Mouse (Mus musculus) heart, postnatal 36 days (tissue): ENCODE measurements around the gene Zfpm1. TPM values are rescaled to one million over a fixed set of nuclear protein-coding genes. Genes with fewer than 3 reads are reported as not detected.
A peak's percentile ranks its signal among the peaks of the same experiment; 100 is the strongest.

Source experiments
- DNase-seq, 2 experiments: peaks; one replicate each; pipeline ENCODE4 v3.0.0; 2021 to 2022
- intact Hi-C: fragments of 180-260 bp; cut with DNase I; formaldehyde crosslinking; loops from one replicate; pipeline ENCODE4 v1.15.1; 2025
- total RNA-seq, 2 experiments: library from RNA; stranded (reverse); gene quantifications; 2 replicates each; pipeline ENCODE4 v1.2.3; 2021

Gene Zfpm1
- total RNA-seq = 10 to 100 TPM; 23.1 to 30.0 TPM

DNA sequence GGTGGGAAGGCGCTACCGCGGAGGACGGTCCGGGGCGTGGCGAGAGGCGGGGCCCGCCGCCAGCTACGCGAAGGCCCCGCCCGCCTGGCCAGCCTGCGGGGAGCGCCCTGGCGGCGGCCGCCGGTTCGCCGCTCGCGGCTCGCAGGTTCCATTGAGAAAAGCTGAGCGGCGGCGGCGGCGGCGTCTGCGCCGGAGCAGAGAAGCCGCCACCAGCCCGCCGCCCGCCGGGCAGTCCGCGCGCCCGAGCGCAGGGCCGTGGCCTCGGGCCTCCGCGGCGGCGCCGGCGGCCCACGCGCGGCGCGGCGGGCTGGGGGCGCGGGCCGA, at the start of gene Zfpm1:
Gene Zfpm1 (plus strand): TSS at position 107 of the 324 bp plus-strand sequence.
- intact Hi-C loops = no loop called here
- DNase-seq = no peak

DNA sequence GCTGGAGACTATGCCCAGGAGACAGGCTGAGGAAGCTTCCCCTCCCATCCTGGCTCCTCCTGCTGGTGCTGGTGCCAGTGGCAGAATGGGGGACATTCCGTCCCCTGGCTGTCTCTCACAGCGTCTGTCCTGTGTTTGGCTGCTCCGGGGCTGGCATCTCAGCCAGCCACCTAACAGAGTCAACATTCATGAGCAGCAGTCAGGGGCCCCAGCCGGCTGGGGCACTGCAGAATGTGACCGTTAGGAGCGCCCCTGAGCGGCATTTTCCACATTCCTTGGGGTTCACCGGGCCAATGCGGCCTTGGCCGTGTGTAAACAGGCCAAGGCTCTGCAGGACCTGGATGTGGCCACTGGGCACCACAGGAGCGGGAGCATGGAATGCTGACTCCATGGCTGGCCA, 47.9 kb upstream of the Zfpm1 start:
- intact Hi-C loops = loop anchor here (5.0 kb wide), 1 partner anchor 92 kb away; no protein-coding TSS in a partner anchor
- DNase-seq = peak; percentile 47 to 58

DNA sequence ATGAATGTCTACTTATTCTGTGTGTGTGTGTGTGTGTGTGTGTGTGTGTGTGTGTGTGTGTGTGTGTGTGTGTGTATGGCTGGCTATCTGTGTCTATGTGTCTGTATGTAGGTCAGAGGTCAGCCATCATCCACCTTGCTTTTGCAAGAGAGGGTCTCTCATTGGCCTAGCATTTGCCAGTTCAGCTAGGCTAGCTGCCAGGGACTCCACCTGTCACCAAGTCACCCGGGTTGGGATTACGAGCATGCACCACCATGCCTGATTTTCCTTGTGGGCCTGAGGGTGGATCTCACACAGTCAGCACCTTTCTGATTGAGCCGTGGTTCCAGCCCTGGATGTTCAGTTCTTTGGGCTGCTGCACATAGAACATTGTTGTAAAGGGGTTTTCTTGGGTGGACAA, 45.4 kb upstream of the Zfpm1 start:
- DNase-seq = no peak
- intact Hi-C loops = no loop called here

DNA sequence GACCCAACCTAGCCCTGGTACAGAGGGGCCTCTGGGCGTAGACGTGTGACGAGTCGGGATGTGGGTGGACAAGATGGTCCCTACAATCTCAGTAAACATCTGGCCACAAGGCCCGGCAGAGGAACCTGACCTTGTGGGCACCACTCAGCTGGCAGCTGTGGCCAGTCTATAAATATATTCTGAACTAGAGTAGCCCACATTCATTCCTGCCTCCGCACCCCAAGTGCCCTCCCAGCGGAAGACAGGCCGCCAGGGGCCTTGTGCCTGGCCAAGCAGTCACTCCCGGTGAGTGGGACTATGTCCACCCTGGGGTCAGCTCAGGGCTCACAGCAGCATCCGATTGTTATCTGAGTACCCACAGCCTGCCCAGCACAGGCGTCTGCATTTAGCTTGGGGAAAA, 43.7 kb upstream of the Zfpm1 start:
- peak in 1 of 2 experiments; percentile 38 for DNase-seq
- intact Hi-C loops = no loop called here

DNA sequence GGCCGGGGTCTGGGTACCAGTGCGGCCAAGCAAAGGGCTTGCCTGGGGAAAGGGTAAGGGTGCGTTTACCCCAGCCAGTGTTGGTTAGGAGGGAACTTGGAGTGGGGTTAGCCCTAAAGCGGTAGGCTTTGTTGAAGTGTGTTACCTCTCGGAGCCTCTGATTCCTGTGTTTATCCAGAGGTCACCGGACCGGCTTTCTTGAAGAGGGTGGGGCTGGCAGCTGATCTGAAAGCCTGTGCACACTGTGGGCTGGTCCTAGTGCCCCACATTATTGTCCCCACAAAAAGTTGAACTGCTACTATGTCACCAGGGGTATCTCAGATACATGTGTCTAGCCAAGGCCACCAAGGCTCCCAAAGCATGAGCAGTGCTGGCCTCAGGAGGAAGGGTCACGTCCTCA, 43.2 kb upstream of the Zfpm1 start:
- no peak for DNase-seq
- intact Hi-C loops = no loop called here

DNA sequence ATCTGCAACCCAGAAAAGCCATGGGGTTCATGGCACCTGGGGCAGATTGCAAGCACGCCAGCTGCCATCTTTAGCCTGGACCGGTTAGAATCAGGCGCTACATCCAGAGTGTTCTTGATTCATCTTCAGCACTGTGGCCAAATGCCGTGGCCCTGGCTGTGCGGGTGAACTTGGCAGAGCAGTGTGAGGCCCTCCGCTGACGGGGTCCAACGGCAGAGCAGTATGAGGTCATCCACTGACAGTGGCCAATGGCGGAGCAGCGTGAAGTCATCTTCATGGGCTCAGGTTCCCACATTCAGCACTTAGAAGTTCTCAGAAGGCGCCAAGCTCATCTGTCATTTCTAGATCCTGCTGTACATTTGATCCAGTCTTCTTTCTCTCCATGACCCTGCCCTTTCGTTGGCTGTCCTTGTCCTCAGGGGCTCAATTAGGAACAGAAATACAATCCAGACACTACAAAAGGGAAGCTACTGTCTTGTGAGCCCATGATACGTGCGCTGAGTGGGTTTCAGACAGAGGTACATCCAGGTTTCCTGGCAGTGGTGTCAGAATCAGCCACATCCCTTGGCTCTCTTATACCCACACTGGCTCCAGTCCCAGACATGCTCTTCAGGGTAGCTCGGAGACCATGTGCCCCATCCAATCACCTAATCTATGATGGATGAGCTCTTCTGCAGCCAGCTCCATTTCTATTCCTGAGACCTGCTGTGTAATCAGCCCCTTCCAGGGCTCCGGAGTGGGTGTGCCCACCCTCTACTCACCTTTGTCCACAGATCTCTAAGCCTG, 41.5 kb upstream of the Zfpm1 start:
- no peak for DNase-seq
- intact Hi-C loops = no loop called here

DNA sequence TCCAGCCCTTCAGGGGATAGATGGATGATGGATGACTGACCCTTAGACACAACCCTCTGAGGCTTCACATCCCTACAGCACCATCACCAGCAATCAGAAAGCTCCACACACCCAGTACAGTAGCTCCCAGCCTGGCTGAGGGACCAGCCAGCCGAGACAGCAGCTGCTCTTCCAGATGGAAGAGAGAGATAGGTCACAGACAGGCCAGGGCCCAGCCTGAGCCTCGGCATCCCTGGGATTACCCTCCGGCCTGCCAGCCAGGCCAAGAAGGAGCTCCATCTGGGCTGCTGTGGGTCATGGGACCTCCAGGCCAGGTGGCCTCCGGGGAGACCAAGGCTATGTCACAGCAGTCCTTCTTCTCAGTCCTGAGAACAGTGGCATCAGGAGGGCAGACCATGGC, 38.6 kb upstream of the Zfpm1 start:
- intact Hi-C loops = no loop called here
- DNase-seq = no peak

DNA sequence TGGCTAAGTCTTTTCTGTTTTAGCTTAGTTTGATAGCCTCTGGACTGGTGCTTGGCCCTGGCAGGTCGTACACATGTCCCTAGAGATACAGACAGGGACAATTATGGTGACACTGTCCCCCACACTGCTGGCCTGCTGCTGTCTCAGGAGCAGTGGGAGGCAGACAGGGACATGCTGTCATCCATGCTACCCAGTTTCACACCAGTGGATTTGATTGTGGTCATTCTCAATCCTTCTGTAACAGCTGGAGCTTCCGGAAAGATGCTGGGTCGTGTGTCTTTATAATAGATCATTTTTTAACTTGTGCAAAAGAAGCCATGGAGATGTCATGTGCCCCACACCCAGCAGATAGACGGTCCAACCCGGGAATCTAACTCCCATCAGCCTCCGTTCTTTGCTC, 36.8 kb upstream of the Zfpm1 start:
- DNase-seq = no peak
- intact Hi-C loops = no loop called here

DNA sequence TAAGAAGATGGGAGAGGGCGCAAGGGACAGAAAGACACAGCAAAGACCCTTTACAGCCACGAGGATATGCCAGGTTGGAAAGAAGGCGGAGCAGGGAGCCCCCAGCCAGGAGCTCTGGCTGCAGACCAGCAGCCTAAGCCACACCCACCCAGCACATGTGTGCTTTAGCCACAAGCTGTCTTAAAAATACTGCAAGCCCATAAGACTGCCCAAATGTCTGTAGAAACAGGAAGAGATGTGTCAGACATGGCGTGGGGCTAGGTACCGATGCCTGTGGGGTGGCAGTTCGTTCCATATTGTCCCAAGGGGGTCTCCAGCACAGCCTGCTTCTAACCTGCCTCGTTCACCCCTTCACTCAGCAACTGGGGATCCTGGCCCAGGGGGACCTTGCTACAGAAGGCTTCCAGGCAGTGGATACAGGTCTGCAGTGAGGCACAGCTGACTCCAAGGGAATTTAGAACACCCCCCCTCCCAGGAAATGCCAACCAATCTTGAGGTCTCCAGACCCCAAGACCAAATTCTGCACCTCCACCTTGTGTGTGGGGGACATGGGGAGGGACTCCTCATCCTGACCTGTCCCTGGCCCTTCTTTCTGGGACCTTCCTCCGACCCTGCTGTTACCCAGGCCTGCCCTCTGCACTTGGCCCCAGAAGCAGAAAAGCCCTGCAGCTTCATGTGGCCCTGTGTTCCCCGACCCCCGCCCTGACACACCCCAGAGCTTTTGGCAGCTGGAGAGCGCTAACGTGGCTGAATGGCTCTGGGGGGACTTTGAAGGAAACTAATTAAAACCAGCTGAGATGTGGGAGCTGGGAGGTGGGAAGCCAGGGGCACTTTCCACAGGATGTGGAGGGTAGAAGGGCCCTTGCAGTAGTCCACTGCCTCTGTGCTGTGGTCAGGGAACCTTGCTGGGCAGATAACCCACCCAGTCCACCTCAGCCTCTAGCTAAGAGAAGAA, 35.4 kb upstream of the Zfpm1 start:
- no peak for DNase-seq
- intact Hi-C loops = no loop called here

DNA sequence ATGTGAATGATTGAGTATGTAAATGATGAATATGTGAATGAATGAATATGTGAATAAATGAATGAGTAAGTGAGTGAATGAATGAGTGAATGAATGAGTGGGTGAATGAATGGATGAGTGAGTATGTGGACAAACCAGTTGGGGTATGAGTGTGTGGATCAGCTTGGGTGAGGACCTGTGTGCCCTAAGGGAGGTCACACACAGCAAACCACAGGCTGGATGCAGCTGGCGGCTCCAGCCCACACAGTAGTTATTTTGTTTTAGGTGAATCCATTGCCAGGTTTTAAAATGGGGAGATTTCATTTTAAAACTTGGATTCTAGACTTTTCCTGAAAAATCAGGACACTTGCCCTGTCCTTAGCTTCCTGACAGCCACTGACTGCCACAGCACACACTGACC, 30.2 kb upstream of the Zfpm1 start:
- intact Hi-C loops = no loop called here
- no peak for DNase-seq

DNA sequence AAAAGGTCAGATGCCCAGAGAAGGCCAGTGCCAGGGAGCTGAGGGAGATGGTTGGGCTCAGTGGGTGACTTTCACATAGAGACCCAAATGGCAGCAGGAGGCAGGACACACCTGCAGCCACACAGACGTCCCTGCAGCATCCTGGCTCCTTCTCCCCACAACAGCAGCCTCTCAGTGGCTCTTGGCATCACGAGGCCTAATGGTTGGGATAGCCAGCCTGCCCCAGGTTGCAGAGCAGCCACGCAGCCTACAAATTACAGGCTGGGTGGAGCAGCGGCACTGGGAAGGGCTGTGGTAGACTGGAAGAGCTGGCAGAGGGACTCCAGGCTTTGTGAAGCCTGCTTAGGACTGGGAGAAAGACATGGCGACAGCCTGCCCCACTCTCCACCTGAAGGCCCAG, 29.6 kb upstream of the Zfpm1 start:
- DNase-seq = no peak
- intact Hi-C loops = no loop called here

DNA sequence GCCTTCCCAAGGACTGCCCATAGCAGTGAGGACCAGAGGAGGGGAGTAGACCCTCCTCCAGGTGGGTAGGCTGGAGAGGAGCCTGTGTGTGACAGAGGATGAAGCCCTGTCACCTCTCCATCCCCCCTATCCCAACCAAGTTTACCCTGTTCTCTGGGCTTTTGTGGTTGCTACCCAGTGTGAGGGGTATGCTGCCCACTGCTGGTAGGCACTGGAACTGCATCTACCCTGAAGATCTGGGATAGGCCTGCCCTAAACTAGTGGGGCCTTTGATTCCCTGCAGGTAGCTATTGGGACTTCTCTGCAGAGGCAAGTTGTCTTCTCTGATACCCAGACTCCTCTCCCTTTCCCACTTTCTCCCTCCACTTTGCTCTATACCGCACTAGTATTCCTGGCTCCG, 22.6 kb upstream of the Zfpm1 start:
- peak; percentile 82 to 86 for DNase-seq
- intact Hi-C loops = loop anchor here (1.0 to 5.0 kb wide), 3 partner anchors 62 to 281 kb away; no protein-coding TSS in a partner anchor

DNA sequence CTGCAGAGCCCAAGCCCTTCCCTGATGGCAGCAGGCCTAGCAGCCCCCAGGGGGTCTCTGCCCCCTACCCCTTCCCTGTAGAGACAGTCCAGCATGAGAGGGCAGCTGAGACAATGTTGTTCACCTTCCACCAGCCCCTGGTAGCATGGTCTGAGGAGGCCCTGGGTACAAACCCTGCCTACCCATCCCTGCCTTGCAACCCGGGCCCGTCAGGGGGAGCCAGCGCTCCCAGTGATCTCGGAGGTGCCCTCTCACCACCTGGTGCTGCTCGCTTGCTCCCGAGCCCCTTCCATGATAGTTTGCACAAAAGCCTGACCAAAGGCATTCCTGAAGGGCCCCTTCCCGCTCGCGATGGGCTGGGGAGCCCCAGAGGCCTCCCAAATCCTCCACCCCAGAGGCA, 21.2 kb upstream of the Zfpm1 start:
- DNase-seq = no peak
- intact Hi-C loops = no loop called here

DNA sequence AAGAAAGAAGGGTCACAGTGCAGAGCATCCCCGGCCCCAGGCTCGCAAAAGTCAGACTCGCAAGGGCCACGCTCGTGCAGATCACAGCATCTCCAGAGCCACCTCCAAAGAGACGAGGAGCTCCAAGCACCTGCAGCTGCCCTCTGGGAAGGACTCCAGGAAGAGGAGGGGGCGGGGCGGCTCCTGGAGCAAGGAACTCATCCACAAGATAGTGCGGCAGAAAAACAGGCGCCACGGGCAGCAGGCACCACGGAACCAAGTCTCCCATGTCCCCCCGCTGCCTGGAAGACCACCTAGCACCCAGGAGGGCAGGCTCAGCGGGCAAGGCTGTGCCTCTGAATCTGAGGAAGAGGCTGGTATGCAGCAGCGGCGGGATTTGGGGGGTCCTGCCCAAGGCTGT, 19.1 kb upstream of the Zfpm1 start:
- intact Hi-C loops = no loop called here
- no peak for DNase-seq

DNA sequence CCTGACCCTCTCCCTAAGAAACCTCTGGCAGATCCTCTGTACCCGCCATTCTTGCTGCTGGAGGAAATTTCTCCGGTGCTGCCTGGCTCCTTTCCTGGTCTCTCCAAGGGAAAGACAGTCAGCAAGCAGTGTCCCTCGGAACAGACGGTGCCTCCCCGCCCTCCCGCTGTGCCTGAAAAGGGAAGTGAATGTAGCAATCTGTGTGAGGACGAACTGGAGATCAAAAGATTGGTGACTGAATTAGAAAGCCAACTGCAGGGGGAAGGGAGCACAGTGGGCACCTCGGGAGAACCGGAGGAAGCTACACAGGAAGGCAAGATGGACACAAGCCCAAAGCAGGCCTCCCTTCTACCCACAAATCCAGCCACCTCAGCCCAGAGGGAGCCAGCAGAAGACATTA, 17.7 kb upstream of the Zfpm1 start:
- no peak for DNase-seq
- intact Hi-C loops = no loop called here

DNA sequence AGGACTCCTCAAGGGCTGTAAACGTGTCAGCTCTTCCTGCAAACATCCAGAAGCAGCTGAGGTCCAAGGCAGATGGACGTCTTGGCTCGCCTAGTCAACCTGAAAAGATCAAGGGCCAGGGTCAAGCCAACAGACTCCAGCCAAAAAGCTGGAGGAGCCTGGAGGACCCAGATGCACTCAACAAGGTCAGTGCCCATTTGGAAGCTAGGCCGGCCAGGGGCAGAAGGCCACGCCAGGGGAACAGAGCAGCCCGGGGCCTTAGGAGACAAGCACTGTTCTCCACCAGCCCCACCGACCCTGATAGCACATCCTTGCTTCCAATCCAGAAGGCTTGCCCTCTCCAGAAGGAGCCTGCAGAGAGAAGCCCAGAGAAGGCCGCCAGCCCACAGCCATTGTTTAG, 16.4 kb upstream of the Zfpm1 start:
- intact Hi-C loops = no loop called here
- no peak for DNase-seq

DNA sequence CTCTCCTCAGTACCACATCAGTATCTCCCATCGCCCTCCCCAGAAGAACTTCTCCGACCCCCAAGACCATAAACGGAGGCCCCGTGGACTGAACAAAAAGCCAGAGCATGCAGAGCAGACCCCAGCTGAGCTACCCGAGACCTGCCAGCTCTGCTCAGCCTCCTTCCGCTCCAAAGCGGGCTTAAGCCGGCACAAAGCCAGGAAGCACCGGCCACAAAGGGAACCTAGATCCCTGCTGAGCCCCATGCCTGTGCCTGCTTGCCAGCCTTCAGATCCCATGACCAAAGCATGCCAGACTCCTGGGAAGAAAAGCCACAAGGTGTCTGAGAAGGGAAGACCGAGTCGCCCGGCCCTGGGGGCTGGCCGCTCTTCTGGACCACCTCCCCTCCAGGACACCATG, 15.1 kb upstream of the Zfpm1 start:
- intact Hi-C loops = no loop called here
- no peak for DNase-seq

DNA sequence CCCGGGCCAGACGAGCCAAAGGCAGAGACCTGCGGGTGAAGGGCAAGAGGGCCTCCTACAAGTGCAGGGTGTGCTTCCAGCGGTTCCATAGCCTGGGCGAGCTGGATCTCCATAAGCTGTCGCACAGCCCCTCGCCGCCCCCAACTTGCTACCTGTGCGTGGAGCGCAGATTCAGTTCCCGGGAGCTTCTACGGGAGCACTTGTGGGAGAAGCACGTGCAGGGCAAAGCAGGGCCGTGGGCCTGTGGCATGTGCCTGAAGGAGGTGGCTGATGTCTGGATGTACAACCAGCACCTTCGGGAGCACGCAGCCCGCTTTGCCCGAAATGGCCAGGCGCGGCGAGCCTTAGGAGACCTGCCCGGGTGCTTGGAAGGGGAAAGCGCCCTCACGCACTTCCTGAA, 13.1 kb upstream of the Zfpm1 start:
- intact Hi-C loops = no loop called here
- no peak for DNase-seq

DNA sequence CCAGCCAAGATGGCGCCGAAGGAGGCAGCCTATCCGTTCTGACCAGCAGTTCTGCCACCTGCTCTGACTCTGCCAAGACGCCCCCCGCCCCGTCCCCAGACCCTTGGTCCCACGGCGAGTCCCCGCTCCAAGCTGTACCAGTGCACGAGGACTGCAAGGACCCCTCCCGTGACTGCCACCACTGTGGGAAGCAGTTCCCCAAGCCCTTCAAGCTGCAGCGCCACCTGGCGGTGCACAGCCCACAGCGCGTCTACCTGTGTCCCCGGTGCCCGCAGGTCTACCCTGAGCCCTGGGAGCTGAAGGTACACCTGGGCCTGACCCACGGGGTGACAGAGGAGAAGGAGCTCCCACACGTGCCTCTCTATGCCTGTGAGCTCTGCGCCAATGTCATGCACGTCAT, 12.5 kb upstream of the Zfpm1 start:
- peak; percentile 76 to 83 for DNase-seq
- intact Hi-C loops = no loop called here

DNA sequence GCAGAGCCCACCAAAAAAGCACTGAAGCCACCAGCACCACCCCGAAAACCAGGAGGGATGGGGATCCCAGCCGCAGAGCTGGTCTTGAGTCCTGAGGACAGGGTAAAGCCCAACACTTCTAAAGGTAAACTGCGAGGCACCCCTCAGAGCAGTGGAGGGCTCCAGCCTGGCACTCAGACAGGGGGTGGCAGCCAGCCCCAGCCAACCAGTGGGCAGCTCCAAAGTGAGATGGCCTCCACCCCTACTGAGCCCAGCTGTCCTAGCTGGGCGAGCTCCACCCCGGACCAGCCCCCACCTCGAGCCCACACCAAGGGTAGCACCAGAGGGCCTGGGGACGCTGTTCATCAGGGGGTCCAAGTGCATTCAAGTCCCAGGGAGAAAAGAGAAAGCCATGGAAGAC, 11.4 kb upstream of the Zfpm1 start:
- intact Hi-C loops = no loop called here

DNA sequence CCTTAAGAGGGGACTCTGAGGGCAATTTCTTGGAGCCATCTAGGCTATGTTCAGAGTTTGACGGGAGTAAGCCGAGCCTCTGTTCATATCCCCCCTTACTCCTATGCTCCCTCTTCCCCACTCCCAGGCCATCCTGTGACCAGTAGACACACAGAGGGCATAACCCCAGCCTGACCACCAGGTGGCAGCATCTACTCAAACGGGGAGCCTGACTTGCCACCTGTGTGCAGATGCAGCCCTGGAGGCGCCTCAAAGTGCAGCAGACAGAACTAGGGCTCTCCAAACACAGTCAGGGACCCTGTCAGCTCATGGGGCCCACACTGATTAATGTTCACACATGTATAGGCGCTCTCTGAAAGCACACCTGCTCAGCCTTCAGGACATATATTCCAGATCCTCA, 8.8 kb upstream of the Zfpm1 start:
- peak; percentile 80 to 88 for DNase-seq
- intact Hi-C loops = loop anchor here (1.0 kb wide), 2 partner anchors 60 to 96 kb away; no protein-coding TSS in a partner anchor

More for the DNA sequence above, 11.4 kb upstream of the Zfpm1 start:
- no peak for DNase-seq

DNA sequence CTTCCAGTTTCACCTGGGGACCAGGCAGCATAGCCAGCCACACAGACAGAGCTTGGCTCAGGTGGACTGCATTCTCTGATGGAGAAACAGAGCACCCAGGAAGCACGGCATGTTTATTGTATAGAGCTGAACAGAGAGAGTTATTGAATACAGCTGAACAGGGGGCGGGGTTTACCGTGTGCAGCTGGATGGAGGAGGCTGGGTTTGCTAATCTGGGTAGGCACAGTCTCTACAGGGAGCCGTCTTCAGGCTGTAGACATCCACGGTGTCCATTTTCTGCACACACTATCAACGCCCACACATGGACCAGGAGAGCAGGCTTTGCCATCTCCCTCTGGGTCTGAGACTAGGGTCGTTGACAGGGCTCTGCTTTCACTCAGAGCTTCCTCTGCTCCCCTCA, 8.1 kb upstream of the Zfpm1 start:
- intact Hi-C loops = loop anchor here (1.0 kb wide), 2 partner anchors 59 to 95 kb away; no protein-coding TSS in a partner anchor
- no peak for DNase-seq
